Mouse (Mus musculus) liver, embryonic 14.5 days (tissue): ENCODE data around the gene Dock4. TPM values are rescaled to one million over a fixed set of nuclear protein-coding genes. Genes with fewer than 3 reads are reported as not detected.

Experiments used
- ATAC-seq: fragments of 200-750 bp; cut with Nextera tagmentation; 2 replicates; pipeline ENCODE4 v1.8.0; 2017; ENCODE audit warnings: moderate number of reproducible peaks, mild to moderate bottlenecking, moderate library complexity; ENCODE audit not compliant: insufficient read depth
- DNase-seq, 3 experiments: peaks; one replicate each; pipeline ENCODE4 v3.0.0-alpha.2; 2012 to 2013; ENCODE audit warnings: low read depth in 3 of 3, low spot score in 3 of 3
- H3K27ac ChIP-seq: fragments of 300-500 bp; sonication (generic); 2 replicates; pipeline ENCODE4 v1.5.1; 2014; ENCODE audit warnings: moderate library complexity, mild to moderate bottlenecking, control low read depth, inconsistent platforms
- H3K27me3 ChIP-seq: fragments of 300-500 bp; sonication (generic); 2 replicates; pipeline ENCODE4 v1.6.1; 2014; ENCODE audit warnings: mild to moderate bottlenecking, low read length, moderate library complexity; ENCODE audit not compliant: control insufficient read depth, insufficient read depth
- H3K36me3 ChIP-seq: fragments of 300-500 bp; sonication (generic); replicated peaks from 2 replicates; pipeline ENCODE4 v1.6.1; 2014; ENCODE audit warnings: low read depth; ENCODE audit not compliant: control insufficient read depth, insufficient read depth
- H3K4me1 ChIP-seq, 2 experiments: fragments of 200-500 bp in 1 of 2; fragments of 300-500 bp in 1 of 2; sonication (generic) in 1 of 2; replicated peaks; 2 replicates each; pipeline ENCODE4 v1.6.1; 2012 to 2014; ENCODE audit warnings: antibody characterized with exemption in 1 of 2, inconsistent platforms in 1 of 2, low read length in 1 of 2; ENCODE audit not compliant: control insufficient read depth in 2 of 2, insufficient read depth in 2 of 2
- H3K4me2 ChIP-seq: fragments of 300-500 bp; sonication (generic); 2 replicates; pipeline ENCODE4 v1.6.1; 2014; ENCODE audit warnings: low read depth, mild to moderate bottlenecking, control low read depth, moderate library complexity
- H3K4me3 ChIP-seq, 2 experiments: fragments of 200-500 bp in 1 of 2; fragments of 300-500 bp in 1 of 2; sonication (generic) in 1 of 2; 2 replicates each; pipeline ENCODE4 v1.5.1; 2012 to 2014; ENCODE audit warnings: low read depth in 2 of 2, low read length in 2 of 2, mild to moderate bottlenecking in 2 of 2, control low read depth in 1 of 2, inconsistent platforms in 1 of 2, moderate library complexity in 1 of 2; ENCODE audit not compliant: insufficient read depth in 1 of 2
- H3K9ac ChIP-seq: fragments of 300-500 bp; sonication (generic); replicated peaks from 2 replicates; pipeline ENCODE4 v1.6.1; 2014; ENCODE audit warnings: mild to moderate bottlenecking, control low read depth, moderate library complexity
- H3K9me3 ChIP-seq: fragments of 300-500 bp; sonication (generic); 2 replicates; pipeline ENCODE4 v1.6.1; 2016; ENCODE audit warnings: low read length, mixed read lengths; ENCODE audit not compliant: control insufficient read depth
- CTCF ChIP-seq: IDR thresholded peaks from 2 replicates; pipeline ENCODE4 v1.5.1; 2016; ENCODE audit warnings: antibody characterized with exemption, low read depth, control low read depth
- EP300 ChIP-seq: IDR thresholded peaks from 2 replicates; pipeline ENCODE4 v1.6.1; 2016; ENCODE audit warnings: antibody characterized with exemption, low read depth
- WGBS: fragments of 180-500 bp; shearing (Covaris S2); extraction: QIAGEN DNeasy Blood & Tissue Kit; methylation state at CpG from one replicate; pipeline ENCODE4 v1.1.7; 2014; ENCODE audit not compliant: insufficient replicate concordance; 5-methylcytosine and 5-hydroxymethylcytosine counted together
- polyA plus RNA-seq, 2 experiments: library from polyadenylated mRNA; depleted of rRNA in 1 of 2; stranded (reverse) in 1 of 2; unstranded in 1 of 2; fragments of >200 nt; fragmentation: Nextera tagmentation in 1 of 2; extraction: Ambion mirVana in 1 of 2; gene quantifications; 2 replicates each; pipeline versions ENCODE4 v1.2.1 to v1.2.3; 2012 to 2014

Gene Dock4
- polyA plus RNA-seq, 2 experiments = 0.49 to 0.57 TPM

DNA sequence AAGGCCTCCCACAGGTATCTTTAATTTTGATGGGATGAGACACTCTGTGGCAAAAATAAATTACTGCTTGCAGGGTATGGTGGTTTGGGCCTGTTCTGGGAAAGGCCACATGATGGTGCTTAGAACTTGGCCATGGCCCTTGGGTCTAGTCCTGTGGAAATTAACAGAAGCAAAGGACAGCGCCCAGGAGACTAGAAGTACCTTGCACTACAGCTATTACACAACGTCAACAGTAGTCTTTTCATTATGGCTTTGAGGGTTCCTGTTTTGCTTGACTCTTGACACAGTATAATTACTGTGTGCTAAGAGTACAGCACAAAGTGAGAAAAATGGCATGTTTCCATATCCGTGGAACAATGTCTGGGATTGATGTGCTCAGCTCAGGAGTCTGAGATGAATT is 300.3 kb downstream of the Dock4 start:
- 63% methylated on average over 3 of the region's 3 CpGs for WGBS
- ATAC-seq (no peak), DNase-seq (no peak)
- H3K27ac ChIP-seq = no peak overlapping the region
- no peaks in the 10 kb centered on the region for H3K36me3 ChIP-seq
- H3K9ac ChIP-seq = no peak overlapping the region
- no peaks in the 10 kb centered on the region for H3K4me1 ChIP-seq
- no peaks in the 10 kb centered on the region for H3K27me3 ChIP-seq
- H3K4me2 ChIP-seq = no peak overlapping the region
- TF ChIP-seq CTCF (no peak), EP300 (no peak)
- H3K9me3 ChIP-seq = no peaks in the 10 kb centered on the region
- H3K4me3 ChIP-seq = no peak overlapping the region

GRCm38 (mm10) chr12:40759281-40759680 is 313.5 kb downstream of the Dock4 start:
- no peak overlapping the region for H3K9ac ChIP-seq
- H3K36me3 ChIP-seq = no peaks in the 10 kb centered on the region
- no peak overlapping the region for H3K4me2 ChIP-seq
- ATAC-seq (no peak), DNase-seq (no peak)
- H3K4me1 ChIP-seq = no peaks in the 10 kb centered on the region
- no peak overlapping the region for H3K4me3 ChIP-seq
- H3K9me3 ChIP-seq = no peaks in the 10 kb centered on the region
- no peak overlapping the region for H3K27ac ChIP-seq
- WGBS = 61% methylated on average over 2 of the region's 2 CpGs
- no peaks in the 10 kb centered on the region for H3K27me3 ChIP-seq
- TF ChIP-seq EP300 (no peak), CTCF (no peak)

- no peak overlapping the region for H3K9ac ChIP-seq
- H3K4me3 ChIP-seq = no peak overlapping the region
- no peak for ATAC-seq
- no peak overlapping the region for H3K27ac ChIP-seq
- no peaks in the 10 kb centered on the region for H3K9me3 ChIP-seq
- H3K4me2 ChIP-seq = no peak overlapping the region
- TF ChIP-seq EP300 = no peak
- no peak for TF ChIP-seq CTCF
- H3K27me3 ChIP-seq = no peaks in the 10 kb centered on the region
- no peaks in the 10 kb centered on the region for H3K36me3 ChIP-seq
- no peak for DNase-seq
- H3K4me1 ChIP-seq = no peaks in the 10 kb centered on the region
- whole genome bisulfite sequencing = 61% methylated on average over 8 of the region's 8 CpGs
These were observed 321.6 kb downstream of the Dock4 start for GRCm38 (mm10) chr12:40767258-40767816.

DNA sequence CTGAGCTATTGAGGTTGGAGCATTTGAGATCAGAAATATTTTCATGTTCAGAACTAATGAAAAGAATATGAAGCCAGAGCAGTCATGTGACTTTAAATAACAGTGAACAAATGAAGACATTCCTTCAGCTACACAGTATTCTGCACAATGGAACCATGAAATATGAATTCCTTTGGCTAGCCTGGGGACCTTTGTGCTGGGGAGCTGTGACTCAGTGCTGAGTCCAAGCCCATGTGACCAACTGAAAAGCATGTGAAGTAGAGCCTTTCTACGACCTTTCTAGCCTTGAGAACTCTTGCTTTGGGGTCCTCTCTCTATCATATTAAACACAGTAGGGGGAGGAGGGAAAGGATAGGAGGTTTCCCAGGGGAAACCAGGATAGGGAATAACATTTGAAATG is 327.3 kb downstream of the Dock4 start:
- no peaks in the 10 kb centered on the region for H3K27me3 ChIP-seq
- H3K36me3 ChIP-seq = no peaks in the 10 kb centered on the region
- no peak overlapping the region for H3K4me2 ChIP-seq
- ATAC-seq (no peak), DNase-seq (no peak)
- H3K9me3 ChIP-seq = no peaks in the 10 kb centered on the region
- H3K4me3 ChIP-seq = no peak overlapping the region
- H3K9ac ChIP-seq = no peak overlapping the region
- WGBS = 42% methylated on average over 1 of the region's 1 CpGs
- H3K4me1 ChIP-seq = no peaks in the 10 kb centered on the region
- H3K27ac ChIP-seq = no peak overlapping the region
- TF ChIP-seq EP300 = no peak
- no peak for TF ChIP-seq CTCF

DNA sequence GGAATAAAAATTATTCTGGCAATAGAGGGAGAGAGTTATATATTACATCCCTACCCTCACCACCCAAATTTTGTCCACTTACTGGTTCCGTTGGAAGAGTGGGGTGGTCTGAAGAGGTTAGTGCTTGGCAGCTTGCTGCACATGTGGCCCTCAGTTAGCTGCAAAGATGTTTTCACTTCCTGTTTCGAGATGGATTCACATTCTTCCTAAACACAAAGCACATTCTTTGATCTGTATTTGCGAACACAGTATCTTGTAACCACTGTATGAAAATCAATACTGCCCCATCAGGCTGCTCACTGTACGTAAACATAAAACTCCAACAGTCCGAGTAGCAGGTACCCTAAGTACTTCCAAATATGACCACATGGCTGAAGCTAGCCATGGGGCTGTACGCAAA is 335.8 kb downstream of the Dock4 start:
- TF ChIP-seq CTCF (no peak), EP300 (no peak)
- no peak for ATAC-seq
- Histone ChIP-seq H3K4me2 (no peak overlapping the region), H3K9ac (no peak overlapping the region), H3K4me1 (no peaks in the 10 kb centered on the region), H3K4me3 (no peak overlapping the region), H3K27ac (no peak overlapping the region), H3K36me3 (no peaks in the 10 kb centered on the region), H3K9me3 (no peaks in the 10 kb centered on the region), H3K27me3 (no peaks in the 10 kb centered on the region)
- no peak for DNase-seq
- 61% methylated on average over 6 of the region's 6 CpGs for WGBS
